Mouse (Mus musculus) left cerebral cortex, postnatal 14 days (tissue): ENCODE data around the gene Pih1d2. TPM values are rescaled to one million over a fixed set of nuclear protein-coding genes. Genes with fewer than 3 reads are reported as not detected.

Source experiments
- total RNA-seq, 2 experiments: library from RNA; stranded (reverse); gene quantifications; 2 replicates each; pipeline ENCODE4 v1.2.3; 2021

Pih1d2 gene
- total RNA-seq, 2 experiments from 2014 or later = 2.1 to 3.2 TPM

Other genes starting within 250 kb of the Pih1d2 start
- gene Plet1, start 122.8 kb upstream of the Pih1d2 start, total RNA-seq = not detected
- 10 to 100 TPM; 35.6 to 41.3 TPM for gene Pts, start 88.6 kb upstream of the Pih1d2 start, total RNA-seq
- 10 to 100 TPM; 24.1 to 24.4 TPM for gene Il18, start 62.5 kb upstream of the Pih1d2 start, total RNA-seq
- gene Bco2, start 62.1 kb upstream of the Pih1d2 start, total RNA-seq = 1 to 10 TPM; 2.7 to 2.8 TPM
- gene Tex12, start 56.0 kb upstream of the Pih1d2 start, total RNA-seq = not detected
- 100 to 1,000 TPM; 124 to 129 TPM for gene Sdhd, start 13.5 kb upstream of the Pih1d2 start, total RNA-seq
- gene Timm8b, start 13.4 kb upstream of the Pih1d2 start, total RNA-seq = 100 to 1,000 TPM; 230 to 244 TPM
- gene Nkapd1, start 143 bp downstream of the Pih1d2 start, total RNA-seq = 10 to 100 TPM; 29.2 to 30.0 TPM
- gene Dlat, start 42.5 kb downstream of the Pih1d2 start, total RNA-seq = 100 to 1,000 TPM; 128 to 134 TPM
- gene Dixdc1, start 122.2 kb downstream of the Pih1d2 start, total RNA-seq = 10 to 100 TPM; 72.5 to 79.2 TPM
- gene 2310030G06Rik, start 129.2 kb downstream of the Pih1d2 start, total RNA-seq = 1 to 10 TPM; 2.0 to 3.1 TPM
- gene Cryab, start 134.0 kb downstream of the Pih1d2 start, total RNA-seq = 100 to 1,000 TPM in 1 of 2 experiments, 10 to 100 TPM in 1; 90.2 to 105 TPM
- gene Hspb2, start 135.0 kb downstream of the Pih1d2 start, total RNA-seq = 1 to 10 TPM; 2.3 to 2.7 TPM
- 1 to 10 TPM; 5.3 to 5.6 TPM for gene Fdxacb1, start 150.9 kb downstream of the Pih1d2 start, total RNA-seq
- 10 to 100 TPM; 28.8 to 29.9 TPM for gene Alg9, start 157.7 kb downstream of the Pih1d2 start, total RNA-seq
- gene 1110032A03Rik, start 158.2 kb downstream of the Pih1d2 start, total RNA-seq = 10 to 100 TPM; 29.2 to 30.4 TPM
- gene Ppp2r1b, start 228.0 kb downstream of the Pih1d2 start, total RNA-seq = 10 to 100 TPM; 19.7 to 21.6 TPM